Mouse (Mus musculus) c-Kit-positive CD71-positive TER-119-negative erythroid progenitor cells, embryonic 14.5 days (primary cell): Measurements from ENCODE around the gene Aldh3a1.

Source experiments
- DNase-seq: peaks from one replicate; pipeline ENCODE4 v3.0.0-alpha.2; 2013; ENCODE audit warnings: low read depth

The Aldh3a1 gene

DNA sequence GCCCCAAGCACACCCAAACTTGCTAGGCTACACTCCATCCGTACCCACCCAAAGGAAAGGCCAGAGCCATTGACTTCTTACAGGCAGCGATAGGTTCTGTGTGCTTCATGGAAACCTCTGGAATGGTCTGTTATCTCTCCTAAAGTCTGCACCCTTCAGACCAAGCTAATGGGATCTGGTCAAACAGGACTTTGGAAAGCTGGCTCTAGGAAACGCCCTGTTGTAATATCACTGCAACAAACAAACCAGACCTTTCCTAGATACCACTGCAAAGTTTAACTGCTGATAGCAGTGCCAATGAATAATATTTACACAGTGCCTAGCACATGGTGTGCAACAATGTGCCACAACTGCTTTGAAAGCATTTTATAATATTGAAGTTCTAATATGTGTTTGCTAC lies 28.7 kb downstream of the Aldh3a1 start:
- no peak for DNase-seq

DNA sequence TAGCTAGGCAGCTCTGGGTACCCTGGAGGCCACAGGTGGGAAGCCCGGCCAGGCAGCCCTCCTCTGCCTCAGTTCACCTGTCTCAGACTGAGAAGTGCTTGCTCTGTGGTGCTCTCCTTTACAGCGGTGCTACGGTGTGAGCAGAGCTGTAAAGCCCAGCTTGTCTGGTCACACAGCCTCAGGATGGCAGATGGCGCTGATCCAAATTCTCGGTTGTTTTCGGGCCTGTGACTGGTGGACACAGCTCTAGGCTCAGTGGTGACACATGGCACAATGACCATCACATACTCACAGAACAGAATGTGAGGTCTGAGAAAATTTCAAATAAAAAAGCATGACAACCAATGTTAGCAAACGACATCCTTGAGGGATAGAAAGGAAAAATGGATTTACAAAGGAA lies 37.1 kb downstream of the Aldh3a1 start:
- DNase-seq = no peak

DNA sequence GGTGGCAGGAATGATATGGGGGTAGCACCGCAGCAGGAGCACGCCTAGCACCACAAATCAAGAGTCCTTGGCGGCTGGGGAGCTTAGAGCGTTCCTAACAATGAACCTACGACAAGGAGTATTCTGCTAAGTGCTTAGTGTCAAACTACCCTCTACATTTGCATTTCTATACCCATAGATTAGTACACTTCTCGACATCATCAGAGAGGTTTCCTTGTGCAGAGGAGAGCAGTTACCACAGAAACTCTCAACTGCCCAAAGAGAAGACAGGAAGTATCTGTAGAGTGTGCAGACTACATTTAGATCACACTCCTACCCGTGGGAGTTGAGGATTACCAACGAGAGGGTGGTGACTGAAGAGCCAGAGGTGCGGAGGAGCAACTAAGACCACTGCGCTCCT lies 44.4 kb downstream of the Aldh3a1 start:
- no peak for DNase-seq

DNA sequence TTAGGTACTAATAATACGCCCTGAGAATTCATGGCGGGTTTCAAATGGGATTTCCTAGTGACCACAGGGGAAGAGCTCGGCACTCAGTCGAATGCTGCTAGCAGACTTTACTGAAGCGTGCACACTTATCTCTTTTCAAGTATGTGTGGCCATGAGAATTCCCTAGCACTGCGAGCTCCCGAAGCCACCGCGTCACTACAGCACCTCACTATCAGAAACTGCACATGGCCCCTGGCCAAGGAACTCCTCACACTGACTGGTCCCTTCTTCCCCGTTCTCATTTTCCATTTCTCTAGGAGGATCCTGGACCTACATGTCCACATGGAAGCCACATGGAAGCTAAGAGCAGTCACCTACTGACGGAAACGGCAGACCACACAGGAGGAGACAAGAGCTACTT lies 45.5 kb downstream of the Aldh3a1 start:
- DNase-seq = no peak

DNA sequence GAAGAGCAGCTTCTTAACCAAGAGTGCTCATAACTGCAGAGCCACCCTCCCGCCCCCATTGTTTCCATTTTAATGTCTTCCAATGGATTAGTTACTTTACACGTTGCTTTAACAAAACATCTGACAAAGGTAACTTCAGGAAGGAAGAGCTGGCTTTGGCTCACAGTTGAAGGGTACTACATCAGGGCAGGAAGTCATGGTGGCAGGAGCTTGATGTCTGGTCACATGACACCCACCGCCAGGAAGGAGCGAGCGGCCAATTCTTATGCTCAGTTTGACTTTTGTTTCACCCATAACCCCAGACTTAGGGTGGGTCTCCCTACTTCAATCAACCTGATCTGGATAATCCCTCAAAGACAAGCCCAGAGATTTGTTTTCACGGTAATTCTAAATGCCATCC lies 51.8 kb downstream of the Aldh3a1 start:
- no peak for DNase-seq

DNA sequence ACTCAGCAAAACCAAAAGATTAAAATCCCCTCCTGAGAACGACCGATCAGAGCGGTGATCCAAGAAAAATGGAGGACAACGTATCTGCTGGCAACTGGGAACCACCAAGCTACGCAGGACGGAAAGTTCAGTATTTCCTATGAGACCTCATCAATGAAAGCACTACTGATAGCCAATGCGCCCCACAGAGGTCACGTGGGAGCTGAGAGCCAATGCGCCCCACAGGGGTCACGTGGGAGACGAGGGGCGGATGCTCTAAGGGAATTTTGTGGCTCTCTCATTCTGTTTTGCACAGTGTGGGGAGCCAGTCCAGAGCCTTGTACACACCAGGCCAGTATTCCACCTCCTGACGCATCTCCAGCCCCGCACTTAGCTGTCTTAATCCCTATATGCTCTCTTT lies 55.2 kb downstream of the Aldh3a1 start:
- no peak for DNase-seq

DNA sequence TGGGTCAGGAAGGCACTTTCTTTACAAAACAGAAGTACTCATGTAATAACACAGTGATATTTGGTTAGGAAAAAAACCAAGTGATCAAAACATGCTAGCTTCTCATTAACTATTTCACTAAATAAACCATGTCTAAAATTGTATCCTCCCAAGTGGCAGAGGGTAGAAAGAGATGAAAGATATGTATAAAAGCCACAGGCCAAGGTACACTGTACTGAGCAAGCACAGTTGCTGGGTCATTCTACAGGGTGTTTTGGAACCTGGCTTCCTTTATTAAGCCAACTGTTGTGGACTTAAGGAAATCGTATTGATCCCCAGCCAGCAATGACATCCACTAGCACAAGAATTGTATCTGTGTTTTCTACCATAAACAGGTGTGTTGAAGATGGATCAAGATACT lies 56.5 kb downstream of the Aldh3a1 start:
- DNase-seq = no peak

DNA sequence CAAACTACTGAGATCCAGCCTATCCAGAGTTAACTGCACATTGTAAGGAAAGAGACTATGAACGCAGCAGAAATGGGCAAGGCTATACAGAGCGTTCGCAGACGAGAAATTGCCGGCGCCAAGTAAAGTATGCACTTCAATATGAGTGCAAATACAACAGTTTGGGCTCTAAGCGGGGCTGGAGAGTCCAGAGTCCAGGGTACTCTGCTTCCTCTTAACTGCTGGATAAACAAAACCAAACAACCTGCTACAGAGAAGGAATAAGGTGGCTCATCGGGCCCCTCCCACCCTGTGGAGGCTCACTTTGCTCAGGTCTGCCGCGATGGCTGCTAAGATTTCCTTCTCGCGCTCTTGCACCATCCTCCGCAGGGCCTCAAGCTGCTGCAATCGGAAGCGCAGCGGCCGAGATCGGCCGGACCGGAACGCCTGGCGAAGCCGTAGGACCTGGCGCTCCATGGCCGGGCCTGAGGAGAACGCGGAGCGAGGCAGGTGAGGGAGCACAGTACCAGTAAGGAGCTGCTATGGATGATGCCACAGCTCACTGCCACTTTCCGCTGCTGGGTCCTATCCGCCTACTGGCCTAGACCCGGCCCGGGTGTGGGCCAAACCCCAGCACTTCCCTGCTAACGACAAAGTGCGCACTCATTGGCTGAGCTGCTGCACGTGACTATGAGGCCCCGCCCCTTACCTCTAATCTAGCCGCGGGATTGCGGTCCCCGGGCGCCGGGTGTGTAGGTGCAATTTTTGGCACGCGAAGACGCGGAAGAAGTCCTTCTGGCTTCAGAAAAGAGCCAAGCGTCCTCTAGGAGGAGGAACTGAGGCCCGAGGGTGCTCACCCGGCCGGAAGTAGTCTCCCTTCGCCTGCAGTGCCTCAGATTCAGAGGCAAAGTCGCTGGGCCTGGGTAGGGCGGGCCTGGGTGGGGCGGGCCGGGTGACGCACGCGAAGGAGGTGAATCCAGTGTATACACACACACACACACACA lies 59.5 kb downstream of the Aldh3a1 start, which contains the start of gene Aldh3a2:
Gene Aldh3a2, minus strand, starts transcription at position 914 of the 983 bp plus-strand sequence.
- DNase-seq = peak; percentile 94
